Mouse (Mus musculus): ENCODE measurements around the gene Dspp. TPM values are rescaled to one million over a fixed set of nuclear protein-coding genes. Genes with fewer than 3 reads are reported as not detected.

Gene Dspp
- not detected in 2 replicates for polyA plus RNA-seq (2015; fragmentation: Nextera tagmentation; extraction: Ambion mirVana)

DNA sequence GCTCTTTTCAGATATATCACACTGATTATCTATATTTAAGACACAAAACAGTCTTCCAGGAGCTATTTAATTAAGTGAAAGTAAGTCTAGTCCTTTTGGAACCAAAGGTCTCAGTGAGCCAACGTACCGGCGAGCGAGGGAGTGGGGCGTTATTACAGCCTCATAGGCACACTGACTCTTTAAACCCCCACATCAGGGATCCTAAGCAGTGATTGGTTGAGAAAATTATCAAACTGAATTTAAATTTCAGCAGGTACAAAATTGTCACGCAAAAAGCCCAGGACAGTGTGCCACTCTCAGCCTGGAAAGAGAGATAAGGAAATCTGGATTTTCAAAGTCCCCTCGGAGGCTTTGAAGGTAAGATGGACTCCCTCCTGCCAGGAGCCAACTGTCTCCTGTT lies at the start of gene Dspp:
Gene Dspp (plus strand): TSS at position 301 of the 400 bp plus-strand sequence.
- Histone ChIP-seq H3K36me3 (replicated peaks; ENCODE audit: insufficient read depth, low read length) (no peaks in the 10 kb centered on the region), H3K4me3 (ENCODE audit: low read depth, low read length) (no peak within 1 kb of the TSS), H3K4me2 (ENCODE audit: low read depth, low read length) (no peak within 1 kb of the TSS), H3K9me3 (ENCODE audit: low read length) (no peaks in the 10 kb centered on the region), H3K27me3 (ENCODE audit: insufficient read depth, low read length) (no peaks in the 10 kb centered on the region), H3K9ac (replicated peaks) (no peak within 1 kb of the TSS), H3K4me1 (ENCODE audit: insufficient read depth) (no peaks in the 10 kb centered on the region), H3K27ac (ENCODE audit: low read depth) (no peak within 1 kb of the TSS)
- DNase-seq (no peak), ATAC-seq (no peak)
- WGBS (ENCODE audit: insufficient replicate concordance): 83% methylated on average over 7 of the region's 7 CpGs
- TF ChIP-seq EP300 (IDR thresholded peaks at IDR 0.05; ENCODE audit: low read depth) (no peak), CTCF (IDR thresholded peaks at IDR 0.05; ENCODE audit: low read depth) (no peak)

- no peak for TF ChIP-seq CTCF (IDR thresholded peaks at IDR 0.05; ENCODE audit: low read depth)
- H3K9me3 ChIP-seq (ENCODE audit: low read length): no peaks in the 10 kb centered on the region
- 70% methylated on average over 6 of the region's 6 CpGs for WGBS (ENCODE audit: insufficient replicate concordance)
- H3K27ac ChIP-seq (ENCODE audit: low read depth): no peak overlapping the region
- no peak overlapping the region for H3K4me3 ChIP-seq (ENCODE audit: low read depth, low read length)
- H3K9ac ChIP-seq (replicated peaks): no peak overlapping the region
- no peaks in the 10 kb centered on the region for H3K4me1 ChIP-seq (ENCODE audit: insufficient read depth)
- DNase-seq: no peak
- no peaks in the 10 kb centered on the region for H3K36me3 ChIP-seq (replicated peaks; ENCODE audit: insufficient read depth, low read length)
- no peak for ATAC-seq
- no peak overlapping the region for H3K4me2 ChIP-seq (ENCODE audit: low read depth, low read length)
- no peaks in the 10 kb centered on the region for H3K27me3 ChIP-seq (ENCODE audit: insufficient read depth, low read length)
These were observed 46.4 kb upstream of the Dspp start for GRCm38 (mm10) chr5:104124016-104124658.

GRCm38 (mm10) chr5:104126561-104127320 lies 43.8 kb upstream of the Dspp start:
- Histone ChIP-seq H3K9ac (replicated peaks) (no peak overlapping the region), H3K36me3 (replicated peaks; ENCODE audit: insufficient read depth, low read length) (no peaks in the 10 kb centered on the region), H3K4me1 (ENCODE audit: insufficient read depth) (no peaks in the 10 kb centered on the region), H3K9me3 (ENCODE audit: low read length) (no peaks in the 10 kb centered on the region), H3K4me3 (ENCODE audit: low read depth, low read length) (no peak overlapping the region), H3K27ac (ENCODE audit: low read depth) (no peak overlapping the region), H3K4me2 (ENCODE audit: low read depth, low read length) (no peak overlapping the region), H3K27me3 (ENCODE audit: insufficient read depth, low read length) (no peaks in the 10 kb centered on the region)
- TF ChIP-seq CTCF (IDR thresholded peaks at IDR 0.05; ENCODE audit: low read depth): no peak
- no peak for TF ChIP-seq EP300 (IDR thresholded peaks at IDR 0.05; ENCODE audit: low read depth)
- WGBS (ENCODE audit: insufficient replicate concordance): 67% methylated on average over 12 of the region's 12 CpGs
- DNase-seq: no peak
- ATAC-seq: no peak

DNA sequence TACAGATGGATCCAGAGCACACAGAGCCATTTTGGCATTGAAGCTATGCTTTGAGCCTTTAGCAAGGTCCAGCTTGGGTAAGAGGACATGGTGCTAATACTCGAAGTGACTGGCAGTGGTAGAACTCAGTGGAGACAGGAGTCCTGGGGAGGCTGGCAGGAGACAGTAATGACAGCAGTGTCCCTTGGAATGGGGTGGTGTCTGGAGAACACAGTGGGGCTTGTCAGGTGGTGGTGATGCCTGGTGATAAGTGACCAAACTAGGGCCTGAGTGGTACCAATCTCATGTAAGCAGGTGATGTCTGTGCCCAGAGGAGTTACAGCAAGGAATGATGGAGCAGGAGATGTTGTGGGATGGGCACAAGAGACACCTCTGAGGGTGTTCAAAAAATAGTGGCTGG lies 43.2 kb upstream of the Dspp start:
- Histone ChIP-seq H3K9ac (replicated peaks) (no peak overlapping the region), H3K4me2 (ENCODE audit: low read depth, low read length) (no peak overlapping the region), H3K4me3 (ENCODE audit: low read depth, low read length) (no peak overlapping the region), H3K27ac (ENCODE audit: low read depth) (no peak overlapping the region), H3K9me3 (ENCODE audit: low read length) (no peaks in the 10 kb centered on the region), H3K36me3 (replicated peaks; ENCODE audit: insufficient read depth, low read length) (no peaks in the 10 kb centered on the region), H3K27me3 (ENCODE audit: insufficient read depth, low read length) (no peaks in the 10 kb centered on the region), H3K4me1 (ENCODE audit: insufficient read depth) (no peaks in the 10 kb centered on the region)
- TF ChIP-seq EP300 (IDR thresholded peaks at IDR 0.05; ENCODE audit: low read depth): no peak
- no peak for TF ChIP-seq CTCF (IDR thresholded peaks at IDR 0.05; ENCODE audit: low read depth)
- DNase-seq (no peak), ATAC-seq (no peak)
- WGBS (ENCODE audit: insufficient replicate concordance): 67% methylated on average over 1 of the region's 1 CpGs

DNA sequence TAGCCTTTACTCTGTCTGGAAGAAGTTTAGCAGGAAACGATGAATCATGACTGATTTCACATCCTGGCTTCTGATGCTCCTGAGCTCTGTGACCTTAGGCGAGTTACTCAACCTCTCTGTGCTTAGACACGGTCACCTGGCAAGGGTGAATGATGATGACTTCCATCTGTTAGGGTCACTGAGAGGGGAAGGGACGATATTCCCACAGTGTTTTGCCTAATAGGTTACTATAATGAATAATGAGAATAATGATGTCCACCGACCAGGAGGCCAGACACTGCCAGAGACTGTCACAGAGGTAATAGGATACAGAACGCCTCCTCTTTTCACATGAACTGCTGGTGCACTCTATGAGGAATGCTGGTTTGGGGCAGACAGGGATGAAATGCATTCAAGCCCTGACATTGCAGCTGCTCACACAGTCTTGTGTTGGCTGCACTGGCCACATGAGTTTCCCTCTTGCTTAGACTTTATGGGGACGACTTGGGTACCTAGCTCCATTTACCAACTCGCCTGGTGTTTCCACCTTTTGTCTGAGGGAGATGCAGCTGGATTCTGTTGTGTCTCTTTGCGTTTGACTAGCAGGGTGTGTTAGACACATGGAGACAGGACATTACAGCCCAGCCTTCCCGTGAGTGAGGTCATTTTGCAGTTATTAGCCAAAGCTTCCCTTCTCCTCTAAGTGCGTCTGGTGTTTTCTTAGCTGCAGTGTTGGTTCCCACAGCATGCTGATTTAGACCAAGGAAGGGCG lies 42.1 kb upstream of the Dspp start:
- Histone ChIP-seq H3K9ac (replicated peaks) (no peak overlapping the region), H3K27ac (ENCODE audit: low read depth) (no peak overlapping the region), H3K4me1 (ENCODE audit: insufficient read depth) (no peaks in the 10 kb centered on the region), H3K9me3 (ENCODE audit: low read length) (no peaks in the 10 kb centered on the region), H3K4me3 (ENCODE audit: low read depth, low read length) (no peak overlapping the region), H3K36me3 (replicated peaks; ENCODE audit: insufficient read depth, low read length) (no peaks in the 10 kb centered on the region), H3K27me3 (ENCODE audit: insufficient read depth, low read length) (no peaks in the 10 kb centered on the region), H3K4me2 (ENCODE audit: low read depth, low read length) (no peak overlapping the region)
- ATAC-seq (no peak), DNase-seq (no peak)
- 59% methylated on average over 12 of the region's 12 CpGs for WGBS (ENCODE audit: insufficient replicate concordance)
- no peak for TF ChIP-seq CTCF (IDR thresholded peaks at IDR 0.05; ENCODE audit: low read depth)
- TF ChIP-seq EP300 (IDR thresholded peaks at IDR 0.05; ENCODE audit: low read depth): no peak

GRCm38 (mm10) chr5:104130891-104131290 lies 39.6 kb upstream of the Dspp start:
- 80% methylated on average over 4 of the region's 4 CpGs for WGBS (ENCODE audit: insufficient replicate concordance)

More at GRCm38 (mm10) chr5:104130891-104131290, 39.6 kb upstream of the Dspp start:
- TF ChIP-seq CTCF (IDR thresholded peaks at IDR 0.05; ENCODE audit: low read depth): no peak
- no peak for TF ChIP-seq EP300 (IDR thresholded peaks at IDR 0.05; ENCODE audit: low read depth)
- Histone ChIP-seq H3K9ac (replicated peaks) (no peak overlapping the region), H3K4me1 (ENCODE audit: insufficient read depth) (no peaks in the 10 kb centered on the region), H3K27me3 (ENCODE audit: insufficient read depth, low read length) (no peaks in the 10 kb centered on the region), H3K4me3 (ENCODE audit: low read depth, low read length) (no peak overlapping the region), H3K4me2 (ENCODE audit: low read depth, low read length) (no peak overlapping the region), H3K36me3 (replicated peaks; ENCODE audit: insufficient read depth, low read length) (no peaks in the 10 kb centered on the region), H3K27ac (ENCODE audit: low read depth) (no peak overlapping the region), H3K9me3 (ENCODE audit: low read length) (no peaks in the 10 kb centered on the region)
- DNase-seq: no peak
- ATAC-seq: no peak

All from liver, postnatal 0 days (tissue).